Mouse (Mus musculus): Measurements from ENCODE around the gene Smc1b. TPM values are rescaled to one million over a fixed set of nuclear protein-coding genes. Genes with fewer than 3 reads are reported as not detected.

Gene Smc1b
- polyA plus RNA-seq, 1 experiment from 2014 or later, result 0.24 TPM

- H3K36me3 ChIP-seq (replicated peaks), result no peaks in the 10 kb centered on the region
- 83% methylated on average over 2 of the region's 2 CpGs for WGBS
- H3K27ac ChIP-seq, result no peak overlapping the region
- H3K4me1 ChIP-seq, result no peaks in the 10 kb centered on the region
- no peak overlapping the region for H3K4me3 ChIP-seq (replicated peaks)
- no peaks in the 10 kb centered on the region for H3K27me3 ChIP-seq
- H3K4me2 ChIP-seq, result no peak overlapping the region
- no peak overlapping the region for H3K9ac ChIP-seq
- no peak for ATAC-seq (ENCODE audit: low FRiP score)
- H3K9me3 ChIP-seq, result no peaks in the 10 kb centered on the region
Measured at GRCm38 (mm10) chr15:85072651-85073050, 59.1 kb downstream of the Smc1b start.

- H3K9me3 ChIP-seq, result no peaks in the 10 kb centered on the region
- no peaks in the 10 kb centered on the region for H3K27me3 ChIP-seq
- H3K4me3 ChIP-seq (replicated peaks), result no peak overlapping the region
- no peaks in the 10 kb centered on the region for H3K4me1 ChIP-seq
- no peak overlapping the region for H3K4me2 ChIP-seq
- 49% methylated on average over 2 of the region's 2 CpGs for WGBS
- no peak overlapping the region for H3K27ac ChIP-seq
- no peak overlapping the region for H3K9ac ChIP-seq
- ATAC-seq (ENCODE audit: low FRiP score), result no peak
- no peaks in the 10 kb centered on the region for H3K36me3 ChIP-seq (replicated peaks)
Measured at GRCm38 (mm10) chr15:85070561-85070960, 61.2 kb downstream of the Smc1b start.

- no peaks in the 10 kb centered on the region for H3K4me1 ChIP-seq
- peaks cover 3% of the 10 kb centered on the region for H3K36me3 ChIP-seq (replicated peaks)
- H3K9me3 ChIP-seq, result no peaks in the 10 kb centered on the region
- H3K4me2 ChIP-seq, result no peak overlapping the region
- no peak for ATAC-seq (ENCODE audit: low FRiP score)
- H3K27ac ChIP-seq, result no peak overlapping the region
- H3K4me3 ChIP-seq (replicated peaks), result no peak overlapping the region
- H3K9ac ChIP-seq, result no peak overlapping the region
- H3K27me3 ChIP-seq, result no peaks in the 10 kb centered on the region
- 92% methylated on average over 2 of the region's 2 CpGs for WGBS
Measured at GRCm38 (mm10) chr15:85063421-85063820, 68.3 kb downstream of the Smc1b start.

- no peak overlapping the region for H3K4me2 ChIP-seq
- 85% methylated on average over 4 of the region's 4 CpGs for WGBS
- H3K4me1 ChIP-seq, result no peaks in the 10 kb centered on the region
- no peaks in the 10 kb centered on the region for H3K27me3 ChIP-seq
- H3K4me3 ChIP-seq (replicated peaks), result no peak overlapping the region
- peaks cover 28% of the 10 kb centered on the region for H3K36me3 ChIP-seq (replicated peaks)
- no peak for ATAC-seq (ENCODE audit: low FRiP score)
- H3K9me3 ChIP-seq, result no peaks in the 10 kb centered on the region
- no peak overlapping the region for H3K9ac ChIP-seq
- no peak overlapping the region for H3K27ac ChIP-seq
Measured at GRCm38 (mm10) chr15:85055186-85055585, 76.6 kb downstream of the Smc1b start.

- Histone ChIP-seq H3K27ac (no peak overlapping the region), H3K27me3 (no peaks in the 10 kb centered on the region), H3K4me3 (replicated peaks) (no peak overlapping the region), H3K4me2 (no peak overlapping the region), H3K4me1 (no peaks in the 10 kb centered on the region), H3K36me3 (replicated peaks) (peaks cover 35% of the 10 kb centered on the region), H3K9me3 (no peaks in the 10 kb centered on the region), H3K9ac (no peak overlapping the region)
- WGBS, result 96% methylated on average over 3 of the region's 3 CpGs
- no peak for ATAC-seq (ENCODE audit: low FRiP score)
Measured at GRCm38 (mm10) chr15:85054098-85054497, 77.7 kb downstream of the Smc1b start.

GRCm38 (mm10) chr15:85049758-85050157 lies 82.0 kb downstream of the Smc1b start:
- peaks cover 57% of the 10 kb centered on the region for H3K36me3 ChIP-seq (replicated peaks)
- WGBS, result 100% methylated on average over 1 of the region's 1 CpGs
- ATAC-seq (ENCODE audit: low FRiP score), result no peak

GRCm38 (mm10) chr15:85047865-85048264 lies 83.9 kb downstream of the Smc1b start:
- H3K4me3 ChIP-seq (replicated peaks), result no peak overlapping the region
- WGBS, result 89% methylated on average over 4 of the region's 4 CpGs
- H3K4me2 ChIP-seq, result no peak overlapping the region
- ATAC-seq (ENCODE audit: low FRiP score), result no peak
- H3K9me3 ChIP-seq, result no peaks in the 10 kb centered on the region
- H3K27ac ChIP-seq, result no peak overlapping the region
- H3K4me1 ChIP-seq, result peaks cover 12% of the 10 kb centered on the region
- H3K36me3 ChIP-seq (replicated peaks), result peaks cover 46% of the 10 kb centered on the region
- H3K9ac ChIP-seq, result no peak overlapping the region
- peaks cover 25% of the 10 kb centered on the region for H3K27me3 ChIP-seq

More at GRCm38 (mm10) chr15:85049758-85050157, 82.0 kb downstream of the Smc1b start:
- Histone ChIP-seq H3K9ac (no peak overlapping the region), H3K4me1 (no peaks in the 10 kb centered on the region), H3K4me2 (no peak overlapping the region), H3K4me3 (replicated peaks) (no peak overlapping the region), H3K27me3 (peaks cover 10% of the 10 kb centered on the region), H3K27ac (no peak overlapping the region), H3K9me3 (no peaks in the 10 kb centered on the region)

- peaks cover 37% of the 10 kb centered on the region for H3K36me3 ChIP-seq (replicated peaks)
Measured at GRCm38 (mm10) chr15:85046230-85046950, 85.4 kb downstream of the Smc1b start.

GRCm38 (mm10) chr15:85043761-85044160 lies 88.0 kb downstream of the Smc1b start:
- Histone ChIP-seq H3K9me3 (no peaks in the 10 kb centered on the region), H3K9ac (0 out of 2 replicates have a peak overlapping the region, but pooled peaks have one; percentile 7), H3K27me3 (peaks cover 41% of the 10 kb centered on the region), H3K36me3 (replicated peaks) (peaks cover 20% of the 10 kb centered on the region; the same call in 1 of the 2 replicates), H3K4me1 (peaks cover 28% of the 10 kb centered on the region), H3K27ac (no peak overlapping the region), H3K4me3 (replicated peaks) (no peak overlapping the region), H3K4me2 (no peak overlapping the region)
- ATAC-seq (ENCODE audit: low FRiP score), result no peak
- WGBS, result 81% methylated on average over 5 of the region's 5 CpGs

More at GRCm38 (mm10) chr15:85046230-85046950, 85.4 kb downstream of the Smc1b start:
- WGBS, result 89% methylated on average over 14 of the region's 14 CpGs
- Histone ChIP-seq H3K9me3 (no peaks in the 10 kb centered on the region), H3K4me3 (replicated peaks) (no peak overlapping the region), H3K4me2 (no peak overlapping the region), H3K4me1 (peaks cover 27% of the 10 kb centered on the region), H3K9ac (no peak overlapping the region), H3K27me3 (peaks cover 25% of the 10 kb centered on the region), H3K27ac (no peak overlapping the region)
- ATAC-seq (ENCODE audit: low FRiP score), result no peak

GRCm38 (mm10) chr15:85043116-85043515 lies 88.6 kb downstream of the Smc1b start:
- H3K27ac ChIP-seq, result peak overlapping the region; percentile 72
- peaks cover 14% of the 10 kb centered on the region; the same call in 1 of the 2 replicates for H3K36me3 ChIP-seq (replicated peaks)
- H3K4me2 ChIP-seq, result 0 out of 2 replicates have a peak overlapping the region, but pooled peaks have one; percentile 6
- WGBS, result 64% methylated on average over 5 of the region's 5 CpGs
- H3K4me3 ChIP-seq (replicated peaks), result no peak overlapping the region
- H3K9ac ChIP-seq, result no peak overlapping the region
- H3K9me3 ChIP-seq, result no peaks in the 10 kb centered on the region
- ATAC-seq (ENCODE audit: low FRiP score), result no peak
- H3K4me1 ChIP-seq, result peaks cover 30% of the 10 kb centered on the region
- H3K27me3 ChIP-seq, result peaks cover 47% of the 10 kb centered on the region

GRCm38 (mm10) chr15:85042361-85042954 lies 89.3 kb downstream of the Smc1b start:
- Histone ChIP-seq H3K4me1 (peaks cover 36% of the 10 kb centered on the region), H3K27ac (peak overlapping the region; percentile 72), H3K9ac (no peak overlapping the region), H3K27me3 (peaks cover 49% of the 10 kb centered on the region), H3K4me3 (replicated peaks) (no peak overlapping the region), H3K36me3 (replicated peaks) (peaks cover 13% of the 10 kb centered on the region; the same call in 1 of the 2 replicates), H3K4me2 (peak overlapping the region; percentile 13; the same call in 1 of the 2 replicates), H3K9me3 (no peaks in the 10 kb centered on the region)
- ATAC-seq (ENCODE audit: low FRiP score), result peak; percentile 86; the same call in 1 of the 2 replicates
- 5% methylated on average over 4 of the region's 4 CpGs for WGBS

GRCm38 (mm10) chr15:85041546-85042225 lies 90.1 kb downstream of the Smc1b start:
- WGBS, result 80% methylated on average over 10 of the region's 10 CpGs
- Histone ChIP-seq H3K27me3 (peaks cover 49% of the 10 kb centered on the region), H3K27ac (no peak overlapping the region; the same call in 1 of the 2 replicates)

More at GRCm38 (mm10) chr15:85041546-85042225, 90.1 kb downstream of the Smc1b start:
- Histone ChIP-seq H3K4me2 (no peak overlapping the region), H3K36me3 (replicated peaks) (peaks cover 9% of the 10 kb centered on the region; the same call in 1 of the 2 replicates), H3K9ac (no peak overlapping the region), H3K4me3 (replicated peaks) (no peak overlapping the region), H3K4me1 (peaks cover 38% of the 10 kb centered on the region), H3K9me3 (no peaks in the 10 kb centered on the region)
- ATAC-seq (ENCODE audit: low FRiP score), result no peak

Measured in forebrain, embryonic 12.5 days (tissue).